Mouse (Mus musculus) lung, adult 2 months (tissue): ENCODE measurements around the gene Tusc2.

ENCODE experiments used
- CTCF ChIP-seq: fragments of 200-500 bp; IDR thresholded peaks from 2 replicates; pipeline ENCODE4 v1.5.1; 2011; ENCODE audit warnings: mild to moderate bottlenecking, low read length, control low read depth; ENCODE audit not compliant: insufficient read depth
- POLR2A ChIP-seq: fragments of 200-500 bp; IDR thresholded peaks from 2 replicates; pipeline ENCODE4 v1.6.1; 2011; ENCODE audit warnings: low read depth, mild to moderate bottlenecking, control low read depth, low read length, borderline replicate concordance; ENCODE audit errors: extremely low read depth

DNA sequence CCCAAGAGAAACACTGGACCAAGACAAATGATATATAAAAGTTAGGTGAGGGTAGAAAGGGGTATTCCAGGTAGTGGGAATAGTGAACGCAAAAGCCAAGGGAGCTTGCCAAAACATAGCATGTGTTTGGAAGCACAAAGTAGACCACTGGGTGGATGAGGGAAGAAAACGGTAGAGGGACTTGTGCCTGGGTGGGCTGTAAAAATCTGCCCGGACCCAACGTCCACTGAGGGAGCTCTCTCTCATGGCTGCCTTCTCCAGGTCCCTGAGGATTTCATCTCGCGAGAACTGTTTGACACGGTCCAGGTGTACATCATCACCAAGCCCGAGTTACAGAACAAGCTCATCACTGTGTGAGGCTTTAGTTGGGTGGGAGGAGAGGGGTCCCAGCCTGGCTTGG is 20.3 kb upstream of the Tusc2 start:
- TF ChIP-seq CTCF (no peak), POLR2A (no peak)
